Mouse (Mus musculus) testis, postnatal 14 days (tissue): ENCODE results near the gene Ebf3.

Experiments
- DNase-seq: peaks from one replicate; pipeline ENCODE4 v3.0.0; 2021; ENCODE audit warnings: low spot score

Gene Ebf3

GRCm38 (mm10) chr7:137289290-137289957, 24.8 kb downstream of the Ebf3 start:
- no peak for DNase-seq

GRCm38 (mm10) chr7:137278171-137278570, 36.1 kb downstream of the Ebf3 start:
- no peak for DNase-seq

GRCm38 (mm10) chr7:137277713-137278112, 36.5 kb downstream of the Ebf3 start:
- no peak for DNase-seq

GRCm38 (mm10) chr7:137272252-137272651, 42.0 kb downstream of the Ebf3 start:
- no peak for DNase-seq

GRCm38 (mm10) chr7:137268452-137269155, 45.6 kb downstream of the Ebf3 start:
- DNase-seq = no peak

GRCm38 (mm10) chr7:137267441-137267840, 46.8 kb downstream of the Ebf3 start:
- DNase-seq = no peak

- DNase-seq = no peak
Observed at GRCm38 (mm10) chr7:137266575-137266974, 47.7 kb downstream of the Ebf3 start.

GRCm38 (mm10) chr7:137262330-137262729, 51.9 kb downstream of the Ebf3 start:
- DNase-seq = no peak

- no peak for DNase-seq
Observed at GRCm38 (mm10) chr7:137246213-137246872, 67.9 kb downstream of the Ebf3 start.

- DNase-seq = no peak
Observed at GRCm38 (mm10) chr7:137244839-137245238, 69.4 kb downstream of the Ebf3 start.

GRCm38 (mm10) chr7:137240481-137240880, 73.8 kb downstream of the Ebf3 start:
- no peak for DNase-seq

- DNase-seq = no peak
Observed at GRCm38 (mm10) chr7:137239542-137240133, 74.6 kb downstream of the Ebf3 start.

GRCm38 (mm10) chr7:137237419-137237818, 76.8 kb downstream of the Ebf3 start:
- no peak for DNase-seq

GRCm38 (mm10) chr7:137223823-137224222, 90.4 kb downstream of the Ebf3 start:
- no peak for DNase-seq

- no peak for DNase-seq
Observed at GRCm38 (mm10) chr7:137222831-137223505, 91.3 kb downstream of the Ebf3 start.

- no peak for DNase-seq
Observed at GRCm38 (mm10) chr7:137221599-137221998, 92.6 kb downstream of the Ebf3 start.

GRCm38 (mm10) chr7:137220436-137220835, 93.8 kb downstream of the Ebf3 start:
- no peak for DNase-seq

- no peak for DNase-seq
Observed at GRCm38 (mm10) chr7:137218706-137219105, 95.5 kb downstream of the Ebf3 start.

GRCm38 (mm10) chr7:137213444-137213843, 100.8 kb downstream of the Ebf3 start:
- DNase-seq = no peak

GRCm38 (mm10) chr7:137211332-137211731, 102.9 kb downstream of the Ebf3 start:
- no peak for DNase-seq

GRCm38 (mm10) chr7:137209688-137210345, 104.4 kb downstream of the Ebf3 start:
- DNase-seq = no peak

GRCm38 (mm10) chr7:137208556-137208955, 105.7 kb downstream of the Ebf3 start:
- no peak for DNase-seq
